Comparison of ENCODE assay signal across 11 mouse cellular contexts in genomic region chr9:66922076-66922475, GRCm38 (mm10). TPM values are rescaled to one million over a fixed set of nuclear protein-coding genes. Genes with fewer than 3 reads are reported as not detected.
A peak's percentile ranks its signal among the peaks of the same experiment; 100 is the strongest.
DNase-seq lines count a peak whose midpoint lies in the region; ATAC-seq and TF ChIP-seq lines count a peak whose summit lies in the region.
"Had no signal": no experiment of that assay in that cellular context is flagged by ENCODE, and none has a peak within 500 bp of the region (broad histone marks: within the 10 kb centered on the region; RNA-seq: fewer than 3 reads in every experiment).

No protein-coding gene starts in this region.

- 0 out of 2 replicates have a peak, but pooled peaks have one; percentile 18 for TF ChIP-seq CTCF in forebrain, postnatal 0 days (IDR thresholded peaks at IDR 0.05; ENCODE audit: low read depth)
- TF ChIP-seq CTCF in lung, adult 2 months (IDR thresholded peaks at IDR 0.05; ENCODE audit: insufficient read depth, low read length): 0 out of 2 replicates have a peak, but pooled peaks have one; percentile 12
- peak; percentile 22; the same call in 1 of the 2 replicates for TF ChIP-seq CTCF in bone marrow, adult 2 months (IDR thresholded peaks at IDR 0.05; ENCODE audit: control insufficient read depth, insufficient read depth, low read length)

- no peak for ATAC-seq in forebrain, postnatal 0 days
- no peak for ATAC-seq in forebrain, embryonic 15.5 days (replicated peaks)

- no peak overlapping the region for H3K27ac ChIP-seq in forebrain, postnatal 0 days (ENCODE audit: low read depth, low read length)
- no peak overlapping the region for H3K27ac ChIP-seq in forebrain, embryonic 15.5 days (replicated peaks)
- no peak overlapping the region for H3K27ac ChIP-seq in bone marrow, adult 2 months (ENCODE audit: control insufficient read depth, insufficient read depth, low read depth, low read length, poor library complexity)
- H3K27ac ChIP-seq: heart, embryonic 13.5 days; hindbrain, embryonic 13.5 days had no signal

- no peaks in the 10 kb centered on the region for H3K36me3 ChIP-seq in forebrain, postnatal 0 days (ENCODE audit: insufficient read depth)
- H3K36me3 ChIP-seq in forebrain, embryonic 15.5 days: no peaks in the 10 kb centered on the region
- H3K36me3 ChIP-seq: heart, embryonic 13.5 days; hindbrain, embryonic 13.5 days had no signal

- no peak for DNase-seq in forebrain, postnatal 0 days
- no peak for DNase-seq in lung, adult 2 months
- no peak for DNase-seq in lung, postnatal 25 days (ENCODE audit: low spot score)
- peak; percentile 36 for DNase-seq in CD4-positive helper T cell, adult 2 months (ENCODE audit: low read depth, low spot score)
- DNase-seq in urinary bladder, adult 18-20 months (ENCODE audit: low spot score in 2 of 2): no peak
- no peak for DNase-seq in cerebellum, postnatal 4 days (ENCODE audit: low spot score in 2 of 2)
- DNase-seq: right cerebral cortex, postnatal 4 days had no signal

- no peak overlapping the region for H3K4me3 ChIP-seq in forebrain, postnatal 0 days (ENCODE audit: low read depth, low read length)
- no peak overlapping the region for H3K4me3 ChIP-seq in forebrain, embryonic 15.5 days
- no peak overlapping the region for H3K4me3 ChIP-seq in lung, adult 2 months (replicated peaks; ENCODE audit: extremely low read depth, low read depth, low read length)
- no peak overlapping the region for H3K4me3 ChIP-seq in bone marrow, adult 2 months (replicated peaks; ENCODE audit: control insufficient read depth, low read depth, low read length)
- H3K4me3 ChIP-seq: heart, embryonic 13.5 days; hindbrain, embryonic 13.5 days had no signal

- TF ChIP-seq POLR2A in lung, adult 2 months (IDR thresholded peaks at IDR 0.05; ENCODE audit: borderline replicate concordance, extremely low read depth, low read depth, low read length): no peak
- TF ChIP-seq POLR2A in bone marrow, adult 2 months (IDR thresholded peaks at IDR 0.05; ENCODE audit: borderline replicate concordance, control insufficient read depth, low read depth, low read length): no peak

- peaks cover 8% of the 10 kb centered on the region for H3K4me1 ChIP-seq in forebrain, postnatal 0 days (ENCODE audit: insufficient read depth)
- peaks cover 24% of the 10 kb centered on the region for H3K4me1 ChIP-seq in forebrain, embryonic 15.5 days
- H3K4me1 ChIP-seq in lung, adult 2 months (ENCODE audit: control insufficient read depth, insufficient read depth, low read length): peaks cover 7% of the 10 kb centered on the region
- peaks cover 1% of the 10 kb centered on the region; the same call in 1 of the 2 replicates for H3K4me1 ChIP-seq in bone marrow, adult 2 months (ENCODE audit: control insufficient read depth, insufficient read depth, low read length)

- no peak overlapping the region for H3K4me2 ChIP-seq in forebrain, postnatal 0 days (ENCODE audit: low read depth)
- H3K4me2 ChIP-seq in forebrain, embryonic 15.5 days (replicated peaks): no peak overlapping the region
- H3K4me2 ChIP-seq: heart, embryonic 13.5 days; hindbrain, embryonic 13.5 days had no signal

- no peaks in the 10 kb centered on the region for H3K9me3 ChIP-seq in forebrain, postnatal 0 days (ENCODE audit: low read length)
- no peaks in the 10 kb centered on the region for H3K9me3 ChIP-seq in forebrain, embryonic 15.5 days
- H3K9me3 ChIP-seq: heart, embryonic 13.5 days; hindbrain, embryonic 13.5 days had no signal

- no peak overlapping the region for H3K9ac ChIP-seq in forebrain, postnatal 0 days
- H3K9ac ChIP-seq in forebrain, embryonic 15.5 days (replicated peaks): no peak overlapping the region
- H3K9ac ChIP-seq: heart, embryonic 13.5 days; hindbrain, embryonic 13.5 days had no signal

- WGBS in forebrain, postnatal 0 days: 98% methylated on average over 1 of the region's 1 CpGs
- 96% methylated on average over 1 of the region's 1 CpGs for WGBS in forebrain, embryonic 15.5 days
- 98% methylated on average over 1 of the region's 1 CpGs for WGBS in lung, adult 2 months
- 94% methylated on average over 1 of the region's 1 CpGs for WGBS in bone marrow, adult 2 months

- no peaks in the 10 kb centered on the region for H3K27me3 ChIP-seq in forebrain, postnatal 0 days (ENCODE audit: insufficient read depth, low read length)
- no peaks in the 10 kb centered on the region for H3K27me3 ChIP-seq in forebrain, embryonic 15.5 days
- H3K27me3 ChIP-seq: heart, embryonic 13.5 days; hindbrain, embryonic 13.5 days had no signal

RNA-seq across cellular contexts. Expression of gene Rab8b, which starts 2.6 kb away (rescaled TPM):
- total RNA-seq in forebrain, postnatal 0 days (2014; rRNA removed): 22.2 and 30.7 TPM in 2 replicates
- polyA plus RNA-seq in forebrain, postnatal 0 days (2015; fragmentation: Nextera tagmentation; extraction: Ambion mirVana): 6.0 and 20.7 TPM in 2 replicates
- 39.7 and 40.6 TPM in 2 replicates for polyA plus RNA-seq in forebrain, embryonic 15.5 days (2015; fragmentation: Nextera tagmentation; extraction: Ambion mirVana)
- 11.9 and 19.2 TPM in 2 replicates for polyA plus RNA-seq in lung, adult 2 months (2012; rRNA removed)
- polyA plus RNA-seq in bone marrow, adult 2 months (2011; ENCODE audit: insufficient read depth, insufficient read length, low replicate concordance, missing spikeins): 22.5 and 25.3 TPM in 2 replicates

RNA-seq across cellular contexts. Expression of gene Rps27l, which starts 23.8 kb away (rescaled TPM):
- total RNA-seq in forebrain, postnatal 0 days (2014; rRNA removed): 129 and 139 TPM in 2 replicates
- polyA plus RNA-seq in forebrain, postnatal 0 days (2015; fragmentation: Nextera tagmentation; extraction: Ambion mirVana): 208 and 277 TPM in 2 replicates
- 333 and 363 TPM in 2 replicates for polyA plus RNA-seq in forebrain, embryonic 15.5 days (2015; fragmentation: Nextera tagmentation; extraction: Ambion mirVana)
- polyA plus RNA-seq in lung, adult 2 months (2012; rRNA removed): 31.1 and 36.3 TPM in 2 replicates
- polyA plus RNA-seq in bone marrow, adult 2 months (2011; ENCODE audit: insufficient read depth, insufficient read length, low replicate concordance, missing spikeins): 99.8 and 183 TPM in 2 replicates

RNA-seq across cellular contexts. Expression of gene Lactb, which starts 53.2 kb away (rescaled TPM):
- total RNA-seq in forebrain, postnatal 0 days (2014; rRNA removed): 20.3 and 20.7 TPM in 2 replicates
- 9.9 and 12.2 TPM in 2 replicates for polyA plus RNA-seq in forebrain, postnatal 0 days (2015; fragmentation: Nextera tagmentation; extraction: Ambion mirVana)
- 9.6 and 9.7 TPM in 2 replicates for polyA plus RNA-seq in forebrain, embryonic 15.5 days (2015; fragmentation: Nextera tagmentation; extraction: Ambion mirVana)
- polyA plus RNA-seq in lung, adult 2 months (2012; rRNA removed): 7.4 and 10.9 TPM in 2 replicates
- 8.1 and 8.6 TPM in 2 replicates for polyA plus RNA-seq in bone marrow, adult 2 months (2011; ENCODE audit: insufficient read depth, insufficient read length, low replicate concordance, missing spikeins)
